Mouse (Mus musculus) thymus, postnatal 4 days (tissue): ENCODE measurements at regions not wholly inside any gene's neighbourhood (a gene's known extent, or its start where the extent isn't known, plus 50 kb on each side); places are given as distances from the start of the nearest gene placed in this dataset.

Source experiments
- DNase-seq: peaks from one replicate; pipeline ENCODE4 v3.0.0; 2021

GRCm38 (mm10) chr4:87665149-87665548, 368.0 kb downstream of the Mllt3 start:
- no peak for DNase-seq

GRCm38 (mm10) chr4:87662876-87663275, 370.3 kb downstream of the Mllt3 start:
- no peak for DNase-seq

GRCm38 (mm10) chr4:87658316-87658715, 374.8 kb downstream of the Mllt3 start:
- no peak for DNase-seq

- no peak for DNase-seq
These were observed 375.3 kb downstream of the Mllt3 start for GRCm38 (mm10) chr4:87657855-87658254.

GRCm38 (mm10) chr4:87653440-87654165, 379.6 kb downstream of the Mllt3 start:
- no peak for DNase-seq

- no peak for DNase-seq
These were observed 380.7 kb downstream of the Mllt3 start for GRCm38 (mm10) chr4:87652314-87652934.

DNA sequence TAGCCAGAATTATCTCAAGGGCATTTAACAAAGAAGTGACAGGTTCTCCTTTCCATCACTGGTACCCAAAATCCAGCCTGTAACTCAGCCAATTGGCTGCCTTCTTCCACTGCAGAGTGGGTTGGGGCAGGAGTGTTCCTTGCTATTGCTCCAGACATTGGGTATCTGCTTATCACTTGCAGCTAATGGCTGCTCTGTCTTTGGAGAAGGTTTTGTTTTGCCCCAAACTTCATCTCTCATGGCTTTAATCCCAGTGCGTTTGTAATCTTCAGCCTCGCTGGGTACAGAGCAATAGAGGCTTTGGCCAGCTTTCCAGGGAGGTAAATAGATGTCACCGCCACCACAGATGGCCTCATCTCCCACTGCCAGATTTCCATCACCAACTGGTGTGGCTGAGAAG, 381.9 kb downstream of the Mllt3 start:
- no peak for DNase-seq

GRCm38 (mm10) chr4:87650837-87651236, 382.3 kb downstream of the Mllt3 start:
- no peak for DNase-seq

DNA sequence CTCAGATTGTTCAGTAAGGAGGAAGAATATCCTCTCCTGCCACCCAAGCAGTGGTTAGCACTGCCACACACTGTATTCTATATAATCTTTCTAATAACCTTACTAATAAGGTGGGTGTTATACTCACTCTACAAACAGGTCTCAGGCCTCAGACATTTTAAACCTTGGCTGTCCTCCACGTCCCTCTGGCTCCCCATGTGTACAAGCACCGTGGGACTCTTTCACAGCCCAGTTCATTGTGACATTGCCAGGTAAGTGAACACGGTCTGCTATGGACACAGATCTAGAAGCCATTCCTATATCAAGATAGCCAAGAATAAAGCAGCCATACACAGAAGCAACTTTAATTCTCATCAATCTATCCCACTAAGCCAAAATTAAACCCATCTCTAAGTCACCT, 382.8 kb downstream of the Mllt3 start:
- DNase-seq: no peak

- DNase-seq: no peak
These were observed 384.2 kb downstream of the Mllt3 start for GRCm38 (mm10) chr4:87648919-87649318.

- DNase-seq: no peak
These were observed 384.9 kb downstream of the Mllt3 start for GRCm38 (mm10) chr4:87647932-87648911.

- no peak for DNase-seq
These were observed 391.2 kb downstream of the Mllt3 start for GRCm38 (mm10) chr4:87642002-87642401.

DNA sequence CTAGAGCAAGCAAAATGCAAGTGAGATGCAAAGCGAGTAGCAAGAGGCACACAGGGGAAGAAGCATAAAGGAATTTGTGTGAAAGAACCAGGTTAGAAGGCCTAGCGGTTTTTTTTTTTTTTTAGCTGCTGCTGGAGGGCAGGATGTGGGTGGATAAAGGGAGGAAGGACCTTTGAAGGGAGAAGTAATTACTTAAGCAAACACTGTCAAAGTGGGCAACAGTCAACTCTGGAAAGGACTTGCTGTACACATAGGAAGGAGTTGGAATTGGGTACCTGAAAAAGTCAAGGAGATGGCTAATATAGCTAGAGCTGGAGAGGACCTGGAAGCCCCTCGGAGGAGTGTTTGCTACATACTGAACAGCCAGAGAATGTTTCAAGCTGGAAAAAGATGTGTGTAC, 391.6 kb downstream of the Mllt3 start:
- DNase-seq: no peak

- no peak for DNase-seq
These were observed 394.9 kb downstream of the Mllt3 start for GRCm38 (mm10) chr4:87638380-87638646.

GRCm38 (mm10) chr4:87637629-87638379, 395.4 kb downstream of the Mllt3 start:
- DNase-seq: no peak

- DNase-seq: no peak
These were observed 380.8 kb upstream of the Slc24a2 start for GRCm38 (mm10) chr4:87611116-87611515.

DNA sequence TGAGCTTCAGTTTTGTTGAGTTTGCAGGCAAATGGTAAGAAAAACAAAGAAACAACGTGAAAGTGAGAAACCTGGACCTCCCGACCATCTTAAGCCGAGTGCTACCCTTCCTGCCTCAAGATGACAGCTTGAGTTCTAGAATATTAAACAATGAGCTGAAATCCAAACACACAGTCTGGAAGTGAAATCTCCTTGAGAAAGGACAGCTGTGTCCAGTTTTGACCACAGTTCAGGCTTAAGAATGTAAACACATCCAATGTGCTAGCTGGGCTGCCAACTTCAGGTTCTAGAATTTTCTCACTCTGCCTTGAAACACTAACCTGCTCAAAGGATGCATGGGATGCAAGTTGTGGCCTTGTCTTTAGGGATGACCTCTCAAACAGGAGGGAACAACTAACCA, 363.4 kb upstream of the Slc24a2 start:
- DNase-seq: no peak

- no peak for DNase-seq
These were observed 360.5 kb upstream of the Slc24a2 start for GRCm38 (mm10) chr4:87590797-87591196.

GRCm38 (mm10) chr4:87578164-87578563, 347.9 kb upstream of the Slc24a2 start:
- DNase-seq: no peak

DNA sequence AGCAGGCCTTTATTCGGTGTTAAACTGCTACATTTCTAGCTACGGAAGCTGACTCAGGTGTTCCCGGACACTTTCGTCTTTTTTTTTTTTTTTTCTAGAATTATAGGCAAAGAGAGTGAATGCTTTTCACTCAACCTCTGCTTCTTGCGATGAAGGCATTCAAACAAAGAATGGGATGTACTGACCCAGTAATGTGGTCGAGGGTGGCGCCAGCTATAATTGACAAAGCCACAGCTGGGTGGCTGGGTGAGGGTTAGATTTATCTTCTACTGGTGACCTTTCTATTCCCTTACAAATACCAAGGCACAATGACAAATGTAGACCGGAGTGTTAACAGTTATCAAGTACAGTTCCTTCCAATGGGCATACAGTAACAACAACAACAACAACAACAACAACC, 340.7 kb upstream of the Slc24a2 start:
- no peak for DNase-seq

- no peak for DNase-seq
These were observed 340.2 kb upstream of the Slc24a2 start for GRCm38 (mm10) chr4:87570470-87570891.

DNA sequence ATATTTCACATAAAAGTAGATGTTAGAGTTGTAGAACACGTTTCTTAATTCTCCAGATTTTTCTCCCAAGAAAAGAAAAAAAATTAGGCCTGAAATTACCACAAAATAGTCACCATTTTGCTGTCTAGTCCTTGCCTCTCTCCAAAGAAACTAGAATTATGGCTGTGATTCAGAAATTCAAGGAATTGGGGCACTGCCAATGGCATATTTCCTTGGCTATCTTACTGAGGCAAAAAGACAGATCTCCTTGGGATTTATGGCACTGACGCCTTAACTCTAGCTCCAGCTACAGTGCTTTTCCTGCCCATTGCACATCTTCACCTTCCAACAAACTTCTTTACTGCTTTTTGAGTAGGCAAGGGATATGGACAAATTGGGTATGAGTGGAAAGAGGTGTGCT, 336.3 kb upstream of the Slc24a2 start:
- DNase-seq: no peak

- no peak for DNase-seq
These were observed 324.6 kb upstream of the Slc24a2 start for GRCm38 (mm10) chr4:87554912-87555311.
